Mouse (Mus musculus): Measurements from ENCODE around the gene Mto1. TPM values are rescaled to one million over a fixed set of nuclear protein-coding genes. Genes with fewer than 3 reads are reported as not detected.

Gene Mto1
- polyA plus RNA-seq, 1 experiment from 2014 or later = 8.4 TPM

GRCm38 (mm10) chr9:78447606-78447972 is 419 bp upstream of the Mto1 start:
- WGBS = 29% methylated on average over 9 of the region's 9 CpGs
- TF ChIP-seq CTCF (IDR thresholded peaks at IDR 0.05; ENCODE audit: low read depth) = no peak

GRCm38 (mm10) chr9:78450404-78450803 is 2.4 kb downstream of the Mto1 start:
- no peak for ATAC-seq
- no peak for TF ChIP-seq CTCF (IDR thresholded peaks at IDR 0.05; ENCODE audit: low read depth)
- WGBS = 79% methylated on average over 5 of the region's 5 CpGs

More at GRCm38 (mm10) chr9:78447606-78447972, 419 bp upstream of the Mto1 start:
- Histone ChIP-seq H3K9ac (ENCODE audit: low read depth, low read length) (no peak overlapping the region), H3K4me1 (replicated peaks; ENCODE audit: control insufficient read depth, insufficient read depth, low read length) (no peaks in the 10 kb centered on the region), H3K36me3 (ENCODE audit: control insufficient read depth, insufficient read depth) (peaks cover 14% of the 10 kb centered on the region; the same call in 1 of the 2 replicates), H3K27me3 (replicated peaks; ENCODE audit: control insufficient read depth, insufficient read depth, low read length) (peaks cover 18% of the 10 kb centered on the region; the same call in 1 of the 2 replicates), H3K4me3 (ENCODE audit: low read depth, low read length) (peak overlapping the region; percentile 99), H3K27ac (ENCODE audit: low read depth, low read length) (no peak overlapping the region), H3K4me2 (replicated peaks; ENCODE audit: low read depth) (peak overlapping the region; percentile 83), H3K9me3 (ENCODE audit: control insufficient read depth) (no peaks in the 10 kb centered on the region)
- ATAC-seq = no peak

GRCm38 (mm10) chr9:78451382-78451781 is 3.4 kb downstream of the Mto1 start:
- H3K27ac ChIP-seq (ENCODE audit: low read depth, low read length) = no peak overlapping the region
- H3K4me3 ChIP-seq (ENCODE audit: low read depth, low read length) = no peak overlapping the region
- H3K4me1 ChIP-seq (replicated peaks; ENCODE audit: control insufficient read depth, insufficient read depth, low read length) = no peaks in the 10 kb centered on the region
- no peak overlapping the region for H3K9ac ChIP-seq (ENCODE audit: low read depth, low read length)
- peaks cover 32% of the 10 kb centered on the region for H3K36me3 ChIP-seq (ENCODE audit: control insufficient read depth, insufficient read depth)
- no peak overlapping the region for H3K4me2 ChIP-seq (replicated peaks; ENCODE audit: low read depth)
- 76% methylated on average over 4 of the region's 4 CpGs for WGBS
- no peaks in the 10 kb centered on the region for H3K27me3 ChIP-seq (replicated peaks; ENCODE audit: control insufficient read depth, insufficient read depth, low read length)
- ATAC-seq = no peak
- no peak for TF ChIP-seq CTCF (IDR thresholded peaks at IDR 0.05; ENCODE audit: low read depth)
- no peaks in the 10 kb centered on the region for H3K9me3 ChIP-seq (ENCODE audit: control insufficient read depth)

More at GRCm38 (mm10) chr9:78450404-78450803, 2.4 kb downstream of the Mto1 start:
- Histone ChIP-seq H3K36me3 (ENCODE audit: control insufficient read depth, insufficient read depth) (peaks cover 32% of the 10 kb centered on the region), H3K27ac (ENCODE audit: low read depth, low read length) (no peak overlapping the region), H3K4me2 (replicated peaks; ENCODE audit: low read depth) (no peak overlapping the region), H3K4me3 (ENCODE audit: low read depth, low read length) (no peak overlapping the region), H3K9me3 (ENCODE audit: control insufficient read depth) (no peaks in the 10 kb centered on the region), H3K9ac (ENCODE audit: low read depth, low read length) (no peak overlapping the region), H3K27me3 (replicated peaks; ENCODE audit: control insufficient read depth, insufficient read depth, low read length) (no peaks in the 10 kb centered on the region), H3K4me1 (replicated peaks; ENCODE audit: control insufficient read depth, insufficient read depth, low read length) (no peaks in the 10 kb centered on the region)

GRCm38 (mm10) chr9:78457026-78457425 is 9.0 kb downstream of the Mto1 start:
- no peak for TF ChIP-seq CTCF (IDR thresholded peaks at IDR 0.05; ENCODE audit: low read depth)
- no peaks in the 10 kb centered on the region for H3K9me3 ChIP-seq (ENCODE audit: control insufficient read depth)
- no peak overlapping the region for H3K4me2 ChIP-seq (replicated peaks; ENCODE audit: low read depth)
- peaks cover 63% of the 10 kb centered on the region for H3K36me3 ChIP-seq (ENCODE audit: control insufficient read depth, insufficient read depth)
- WGBS = 89% methylated on average over 8 of the region's 8 CpGs
- H3K27me3 ChIP-seq (replicated peaks; ENCODE audit: control insufficient read depth, insufficient read depth, low read length) = no peaks in the 10 kb centered on the region
- no peak overlapping the region for H3K27ac ChIP-seq (ENCODE audit: low read depth, low read length)
- no peak overlapping the region for H3K4me3 ChIP-seq (ENCODE audit: low read depth, low read length)
- H3K4me1 ChIP-seq (replicated peaks; ENCODE audit: control insufficient read depth, insufficient read depth, low read length) = no peaks in the 10 kb centered on the region
- H3K9ac ChIP-seq (ENCODE audit: low read depth, low read length) = no peak overlapping the region
- no peak for ATAC-seq

GRCm38 (mm10) chr9:78463337-78463736 is 15.3 kb downstream of the Mto1 start:
- peaks cover 66% of the 10 kb centered on the region for H3K36me3 ChIP-seq (ENCODE audit: control insufficient read depth, insufficient read depth)
- WGBS = 92% methylated on average over 4 of the region's 4 CpGs
- ATAC-seq = no peak
- no peak for TF ChIP-seq CTCF (IDR thresholded peaks at IDR 0.05; ENCODE audit: low read depth)
- no peak overlapping the region for H3K4me2 ChIP-seq (replicated peaks; ENCODE audit: low read depth)
- no peak overlapping the region for H3K4me3 ChIP-seq (ENCODE audit: low read depth, low read length)
- H3K4me1 ChIP-seq (replicated peaks; ENCODE audit: control insufficient read depth, insufficient read depth, low read length) = no peaks in the 10 kb centered on the region
- no peak overlapping the region for H3K9ac ChIP-seq (ENCODE audit: low read depth, low read length)
- no peak overlapping the region for H3K27ac ChIP-seq (ENCODE audit: low read depth, low read length)
- H3K9me3 ChIP-seq (ENCODE audit: control insufficient read depth) = no peaks in the 10 kb centered on the region
- H3K27me3 ChIP-seq (replicated peaks; ENCODE audit: control insufficient read depth, insufficient read depth, low read length) = no peaks in the 10 kb centered on the region

GRCm38 (mm10) chr9:78465725-78466124 is 17.7 kb downstream of the Mto1 start:
- Histone ChIP-seq H3K9ac (ENCODE audit: low read depth, low read length) (no peak overlapping the region), H3K4me1 (replicated peaks; ENCODE audit: control insufficient read depth, insufficient read depth, low read length) (no peaks in the 10 kb centered on the region), H3K4me3 (ENCODE audit: low read depth, low read length) (no peak overlapping the region), H3K4me2 (replicated peaks; ENCODE audit: low read depth) (no peak overlapping the region), H3K36me3 (ENCODE audit: control insufficient read depth, insufficient read depth) (peaks cover 73% of the 10 kb centered on the region), H3K9me3 (ENCODE audit: control insufficient read depth) (no peaks in the 10 kb centered on the region), H3K27me3 (replicated peaks; ENCODE audit: control insufficient read depth, insufficient read depth, low read length) (no peaks in the 10 kb centered on the region), H3K27ac (ENCODE audit: low read depth, low read length) (no peak overlapping the region)
- peak; percentile 65 for ATAC-seq
- WGBS = 84% methylated on average over 3 of the region's 3 CpGs
- no peak for TF ChIP-seq CTCF (IDR thresholded peaks at IDR 0.05; ENCODE audit: low read depth)

- H3K27me3 ChIP-seq (replicated peaks; ENCODE audit: control insufficient read depth, insufficient read depth, low read length) = no peaks in the 10 kb centered on the region
- no peak for TF ChIP-seq CTCF (IDR thresholded peaks at IDR 0.05; ENCODE audit: low read depth)
- H3K36me3 ChIP-seq (ENCODE audit: control insufficient read depth, insufficient read depth) = peaks cover 51% of the 10 kb centered on the region
- H3K9me3 ChIP-seq (ENCODE audit: control insufficient read depth) = no peaks in the 10 kb centered on the region
- no peak overlapping the region for H3K9ac ChIP-seq (ENCODE audit: low read depth, low read length)
- no peaks in the 10 kb centered on the region for H3K4me1 ChIP-seq (replicated peaks; ENCODE audit: control insufficient read depth, insufficient read depth, low read length)
- no peak overlapping the region for H3K4me2 ChIP-seq (replicated peaks; ENCODE audit: low read depth)
- 85% methylated on average over 8 of the region's 8 CpGs for WGBS
- no peak overlapping the region for H3K4me3 ChIP-seq (ENCODE audit: low read depth, low read length)
- ATAC-seq = no peak
- H3K27ac ChIP-seq (ENCODE audit: low read depth, low read length) = no peak overlapping the region
Observed at GRCm38 (mm10) chr9:78473588-78473987, 25.6 kb downstream of the Mto1 start.

Data from intestine, postnatal 0 days (tissue).